Mouse (Mus musculus): ENCODE data around the gene Gon7.

Gon7 gene

GRCm38 (mm10) chr12:102756304-102756703 lies 1.3 kb downstream of the Gon7 start:
- H3K4me3 ChIP-seq (replicated peaks; ENCODE audit: low read length) = peak overlapping the region; percentile 98
- TF ChIP-seq NANOG (IDR thresholded peaks at IDR 0.05; ENCODE audit: borderline replicate concordance, low read length) (no peak), CTCF (conservative IDR thresholded peaks at IDR 0.05; ENCODE audit: low read length) (peak; percentile 75), POU5F1 (IDR thresholded peaks at IDR 0.05; ENCODE audit: borderline replicate concordance, low read length) (no peak)
- H3K36me3 ChIP-seq (ENCODE audit: insufficient read depth, low read length) = peaks cover 40% of the 10 kb centered on the region
- H3K4me1 ChIP-seq (replicated peaks; ENCODE audit: low read depth, low read length) = peaks cover 63% of the 10 kb centered on the region
- no peaks in the 10 kb centered on the region for H3K9me3 ChIP-seq (ENCODE audit: low read length)
- no peaks in the 10 kb centered on the region for H3K27me3 ChIP-seq (ENCODE audit: insufficient read depth, low read length)

GRCm38 (mm10) chr12:102748256-102748655 lies 9.3 kb downstream of the Gon7 start:
- no peak for TF ChIP-seq NANOG (IDR thresholded peaks at IDR 0.05; ENCODE audit: borderline replicate concordance, low read length)
- TF ChIP-seq CTCF (conservative IDR thresholded peaks at IDR 0.05; ENCODE audit: low read length) = no peak
- no peak for TF ChIP-seq POU5F1 (IDR thresholded peaks at IDR 0.05; ENCODE audit: borderline replicate concordance, low read length)
- no peak overlapping the region for H3K4me3 ChIP-seq (replicated peaks; ENCODE audit: low read length)
- no peaks in the 10 kb centered on the region for H3K9me3 ChIP-seq (ENCODE audit: low read length)
- H3K27me3 ChIP-seq (ENCODE audit: insufficient read depth, low read length) = no peaks in the 10 kb centered on the region
- H3K4me1 ChIP-seq (replicated peaks; ENCODE audit: low read depth, low read length) = peaks cover 61% of the 10 kb centered on the region
- peaks cover 59% of the 10 kb centered on the region for H3K36me3 ChIP-seq (ENCODE audit: insufficient read depth, low read length)

DNA sequence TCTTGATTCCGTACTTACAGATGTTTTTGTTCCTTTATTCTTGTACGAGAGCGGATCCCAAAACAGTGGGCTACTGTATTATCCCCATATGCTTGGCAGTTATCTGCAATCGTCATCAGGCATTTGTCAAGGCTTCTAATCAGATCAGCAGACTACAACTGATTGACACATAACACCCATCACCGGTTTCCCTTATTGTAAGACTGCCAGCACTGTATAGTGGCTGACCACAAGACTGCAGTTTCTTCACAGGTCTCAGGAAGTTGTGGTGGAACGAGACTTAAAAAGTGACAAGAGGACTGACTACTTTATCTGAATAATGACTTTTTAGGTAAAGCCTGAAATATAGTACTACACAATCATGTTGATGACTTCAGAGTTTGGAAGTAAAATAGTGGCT lies 12.8 kb downstream of the Gon7 start:
- H3K36me3 ChIP-seq (ENCODE audit: insufficient read depth, low read length) = peaks cover 64% of the 10 kb centered on the region
- H3K27me3 ChIP-seq (ENCODE audit: insufficient read depth, low read length) = no peaks in the 10 kb centered on the region
- TF ChIP-seq CTCF (conservative IDR thresholded peaks at IDR 0.05; ENCODE audit: low read length) (0 out of 2 replicates have a peak, but pooled peaks have one; percentile 3), POU5F1 (IDR thresholded peaks at IDR 0.05; ENCODE audit: borderline replicate concordance, low read length) (no peak)
- H3K4me1 ChIP-seq (replicated peaks; ENCODE audit: low read depth, low read length) = peaks cover 53% of the 10 kb centered on the region
- no peaks in the 10 kb centered on the region for H3K9me3 ChIP-seq (ENCODE audit: low read length)
- peak overlapping the region; percentile 92 for H3K4me3 ChIP-seq (replicated peaks; ENCODE audit: low read length)

DNA sequence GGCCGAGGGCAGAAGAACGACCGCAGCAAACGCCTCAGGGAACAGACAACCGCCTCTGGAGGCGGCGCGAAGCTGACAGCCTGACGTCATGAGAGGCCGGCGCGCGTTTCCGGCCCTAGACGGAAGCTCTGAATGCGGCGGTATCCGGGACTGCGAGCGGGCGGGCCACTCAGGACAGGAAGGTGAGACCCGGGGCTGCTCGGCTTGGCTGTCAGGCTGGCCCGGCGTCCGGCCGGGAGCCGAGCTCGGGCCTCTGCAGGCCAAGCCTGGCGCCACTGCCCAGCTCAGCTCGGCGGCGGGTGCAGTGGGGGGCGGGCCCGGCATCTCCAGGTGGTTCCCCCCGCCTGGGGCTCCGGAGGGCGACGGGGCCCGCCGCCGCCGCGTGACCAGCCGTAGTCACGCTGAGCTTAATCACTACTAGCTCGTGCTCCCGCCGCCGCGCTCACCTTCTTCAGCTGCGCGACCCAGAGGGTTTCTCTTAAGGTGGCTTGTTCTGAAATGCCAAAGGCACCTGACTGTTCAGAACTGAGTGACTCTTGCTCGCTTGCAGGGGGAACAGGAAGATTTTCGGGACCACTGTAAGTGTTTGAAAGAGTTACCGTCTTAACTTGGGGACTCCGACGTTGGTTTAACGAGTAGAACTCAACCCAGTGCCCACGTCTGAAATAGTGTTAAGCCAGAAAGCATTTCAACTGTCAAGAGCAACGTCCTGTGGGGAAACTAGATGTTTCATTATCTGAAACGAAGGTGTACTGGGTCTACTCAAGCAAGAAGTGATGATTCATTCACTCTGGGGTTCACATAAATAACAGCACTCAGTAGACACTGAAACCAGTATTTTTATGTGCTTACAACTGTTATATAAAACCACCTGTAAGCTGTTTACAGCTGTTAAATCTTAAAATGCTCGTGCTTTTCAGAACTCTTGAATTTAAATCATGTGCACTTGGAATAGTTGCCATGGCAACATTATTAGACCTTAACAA lies 13.7 kb downstream of the Gon7 start, which contains the start of the genes Moap1 and Tmem251:
TSS of gene Moap1 (minus strand) at position 73 of the 986 bp plus-strand sequence.
TSS of gene Tmem251 (plus strand) at position 174 of the 986 bp plus-strand sequence.
- Histone ChIP-seq H3K4me3 (replicated peaks; ENCODE audit: low read length) (peak within 1 kb of the TSS; percentile 92), H3K27me3 (ENCODE audit: insufficient read depth, low read length) (no peaks in the 10 kb centered on the region), H3K36me3 (ENCODE audit: insufficient read depth, low read length) (peaks cover 57% of the 10 kb centered on the region), H3K9me3 (ENCODE audit: low read length) (no peaks in the 10 kb centered on the region), H3K4me1 (replicated peaks; ENCODE audit: low read depth, low read length) (peaks cover 47% of the 10 kb centered on the region)
- TF ChIP-seq POU5F1 (IDR thresholded peaks at IDR 0.05; ENCODE audit: borderline replicate concordance, low read length) (no peak), NANOG (IDR thresholded peaks at IDR 0.05; ENCODE audit: borderline replicate concordance, low read length) (no peak), CTCF (conservative IDR thresholded peaks at IDR 0.05; ENCODE audit: low read length) (no peak)

DNA sequence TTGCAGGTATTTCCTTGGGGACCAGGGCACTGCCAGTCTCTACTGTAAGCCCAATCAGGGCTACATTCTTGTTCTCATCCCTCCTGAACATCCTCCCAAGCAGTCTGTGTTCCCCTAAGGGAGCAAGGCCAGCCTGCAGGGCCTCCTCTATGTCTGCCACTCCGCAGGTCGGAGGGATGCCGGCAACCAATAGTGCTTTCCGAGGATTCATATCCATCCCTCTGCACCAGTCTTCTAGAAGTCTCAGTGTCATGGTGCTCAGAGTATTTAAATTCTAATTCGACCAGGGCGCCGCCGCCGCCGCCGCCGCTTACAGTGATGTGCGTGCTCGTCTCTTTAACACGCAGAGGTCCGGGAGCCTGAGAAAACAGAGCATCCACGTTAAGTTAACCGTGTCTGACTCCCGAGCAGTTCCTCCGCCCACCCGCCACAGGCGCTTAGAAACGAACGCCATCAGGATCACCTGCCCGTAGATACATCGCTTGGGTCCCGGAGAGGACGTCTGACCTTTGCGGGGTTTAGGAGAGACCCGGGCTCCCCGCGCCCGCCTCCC lies 14.5 kb downstream of the Gon7 start:
- H3K9me3 ChIP-seq (ENCODE audit: low read length) = no peaks in the 10 kb centered on the region
- H3K4me3 ChIP-seq (replicated peaks; ENCODE audit: low read length) = peak overlapping the region; percentile 92
- H3K4me1 ChIP-seq (replicated peaks; ENCODE audit: low read depth, low read length) = peaks cover 42% of the 10 kb centered on the region
- no peaks in the 10 kb centered on the region for H3K27me3 ChIP-seq (ENCODE audit: insufficient read depth, low read length)
- TF ChIP-seq CTCF (conservative IDR thresholded peaks at IDR 0.05; ENCODE audit: low read length) (no peak), POU5F1 (IDR thresholded peaks at IDR 0.05; ENCODE audit: borderline replicate concordance, low read length) (no peak), NANOG (IDR thresholded peaks at IDR 0.05; ENCODE audit: borderline replicate concordance, low read length) (no peak)
- H3K36me3 ChIP-seq (ENCODE audit: insufficient read depth, low read length) = peaks cover 49% of the 10 kb centered on the region

DNA sequence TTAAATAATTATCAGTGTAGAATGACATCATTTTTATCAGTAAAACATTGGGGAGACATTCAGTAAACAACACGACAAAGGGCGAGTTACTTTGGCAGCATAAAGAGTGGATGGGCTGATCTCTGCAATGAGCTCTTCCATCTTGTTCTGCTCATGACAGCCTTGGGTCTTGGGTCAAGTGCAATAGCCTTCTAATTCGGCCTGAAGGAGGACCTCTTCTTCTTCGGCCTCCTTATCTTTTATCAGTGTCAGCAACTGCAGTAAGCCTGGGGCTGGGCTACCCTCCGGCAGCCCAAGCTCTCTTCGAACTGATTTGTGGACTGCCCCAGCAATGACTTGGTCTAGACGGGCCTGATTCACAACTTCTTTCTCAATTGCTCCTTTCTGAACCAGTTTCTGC lies 15.5 kb downstream of the Gon7 start:
- Histone ChIP-seq H3K4me1 (replicated peaks; ENCODE audit: low read depth, low read length) (peaks cover 36% of the 10 kb centered on the region), H3K36me3 (ENCODE audit: insufficient read depth, low read length) (peaks cover 38% of the 10 kb centered on the region), H3K9me3 (ENCODE audit: low read length) (no peaks in the 10 kb centered on the region), H3K27me3 (ENCODE audit: insufficient read depth, low read length) (no peaks in the 10 kb centered on the region), H3K4me3 (replicated peaks; ENCODE audit: low read length) (no peak overlapping the region)
- no peak for TF ChIP-seq CTCF (conservative IDR thresholded peaks at IDR 0.05; ENCODE audit: low read length)
- no peak for TF ChIP-seq POU5F1 (IDR thresholded peaks at IDR 0.05; ENCODE audit: borderline replicate concordance, low read length)
- no peak for TF ChIP-seq NANOG (IDR thresholded peaks at IDR 0.05; ENCODE audit: borderline replicate concordance, low read length)

DNA sequence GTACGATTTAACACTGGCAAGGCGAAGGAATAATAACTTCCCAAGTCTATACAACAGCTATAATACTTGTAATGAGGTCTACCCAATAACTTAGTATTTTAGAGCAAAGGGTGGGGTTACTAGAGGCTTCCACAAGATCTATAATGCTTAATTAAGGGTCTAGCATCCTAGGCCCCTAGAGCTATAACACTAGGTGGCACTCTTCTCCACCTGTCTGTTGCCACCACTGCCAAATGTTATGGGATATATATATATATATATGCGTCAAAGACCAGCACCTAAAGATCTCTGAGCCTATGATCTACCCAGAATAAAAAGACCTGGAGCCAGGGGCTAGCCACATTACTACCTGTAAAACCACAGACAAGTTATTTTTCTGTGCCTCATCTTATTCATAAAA lies 17.3 kb downstream of the Gon7 start:
- Histone ChIP-seq H3K36me3 (ENCODE audit: insufficient read depth, low read length) (peaks cover 21% of the 10 kb centered on the region), H3K4me1 (replicated peaks; ENCODE audit: low read depth, low read length) (peaks cover 26% of the 10 kb centered on the region), H3K9me3 (ENCODE audit: low read length) (no peaks in the 10 kb centered on the region), H3K27me3 (ENCODE audit: insufficient read depth, low read length) (no peaks in the 10 kb centered on the region), H3K4me3 (replicated peaks; ENCODE audit: low read length) (no peak overlapping the region)
- TF ChIP-seq CTCF (conservative IDR thresholded peaks at IDR 0.05; ENCODE audit: low read length) (peak; percentile 41), POU5F1 (IDR thresholded peaks at IDR 0.05; ENCODE audit: borderline replicate concordance, low read length) (no peak), NANOG (IDR thresholded peaks at IDR 0.05; ENCODE audit: borderline replicate concordance, low read length) (no peak)

- TF ChIP-seq POU5F1 (IDR thresholded peaks at IDR 0.05; ENCODE audit: borderline replicate concordance, low read length) (no peak), NANOG (IDR thresholded peaks at IDR 0.05; ENCODE audit: borderline replicate concordance, low read length) (no peak), CTCF (conservative IDR thresholded peaks at IDR 0.05; ENCODE audit: low read length) (no peak)
- no peaks in the 10 kb centered on the region for H3K9me3 ChIP-seq (ENCODE audit: low read length)
- no peaks in the 10 kb centered on the region for H3K27me3 ChIP-seq (ENCODE audit: insufficient read depth, low read length)
- H3K4me3 ChIP-seq (replicated peaks; ENCODE audit: low read length) = no peak overlapping the region
- H3K36me3 ChIP-seq (ENCODE audit: insufficient read depth, low read length) = peaks cover 17% of the 10 kb centered on the region
- H3K4me1 ChIP-seq (replicated peaks; ENCODE audit: low read depth, low read length) = peaks cover 14% of the 10 kb centered on the region
Observed at GRCm38 (mm10) chr12:102739096-102739495, 18.5 kb downstream of the Gon7 start.
